Mouse (Mus musculus) stomach, postnatal 0 days (tissue): ENCODE results near the gene Arf1. TPM values are rescaled to one million over a fixed set of nuclear protein-coding genes. Genes with fewer than 3 reads are reported as not detected.

Experiments
- ATAC-seq: fragments of 200-750 bp; cut with Nextera tagmentation; 2 replicates; pipeline ENCODE4 v1.8.0; 2017; ENCODE audit not compliant: low FRiP score, low TSS enrichment
- DNase-seq: peaks from one replicate; pipeline ENCODE4 v3.0.0-alpha.2; 2016; ENCODE audit warnings: low spot score
- H3K27ac ChIP-seq: fragments of 300-500 bp; sonication (generic); replicated peaks from 2 replicates; pipeline ENCODE4 v1.5.1; 2014; ENCODE audit warnings: mild to moderate bottlenecking, control low read depth
- H3K27me3 ChIP-seq: fragments of 300-500 bp; sonication (generic); 2 replicates; pipeline ENCODE4 v1.6.1; 2014; ENCODE audit warnings: low read length; ENCODE audit not compliant: control insufficient read depth, insufficient read depth
- H3K36me3 ChIP-seq: fragments of 300-500 bp; sonication (generic); 2 replicates; pipeline ENCODE4 v1.6.1; 2014; ENCODE audit warnings: low read length, mixed read lengths; ENCODE audit not compliant: control insufficient read depth, insufficient read depth
- H3K4me1 ChIP-seq: fragments of 300-500 bp; sonication (generic); replicated peaks from 2 replicates; pipeline ENCODE4 v1.6.1; 2014; ENCODE audit warnings: antibody characterized with exemption; ENCODE audit not compliant: control insufficient read depth, insufficient read depth
- H3K4me2 ChIP-seq: fragments of 300-500 bp; sonication (generic); replicated peaks from 2 replicates; pipeline ENCODE4 v1.6.1; 2014; ENCODE audit warnings: low read depth, mild to moderate bottlenecking, control low read depth, moderate library complexity
- H3K4me3 ChIP-seq: fragments of 300-500 bp; sonication (generic); 2 replicates; pipeline ENCODE4 v1.5.1; 2014; ENCODE audit warnings: low read depth, low read length, control low read depth
- H3K9ac ChIP-seq: fragments of 300-500 bp; sonication (generic); 2 replicates; pipeline ENCODE4 v1.6.1; 2014; ENCODE audit warnings: mild to moderate bottlenecking, low read length, control low read depth, mixed read lengths
- H3K9me3 ChIP-seq: fragments of 300-500 bp; sonication (generic); 2 replicates; pipeline ENCODE4 v1.6.1; 2016; ENCODE audit warnings: low read length; ENCODE audit not compliant: control insufficient read depth
- CTCF ChIP-seq: IDR thresholded peaks from 2 replicates; pipeline ENCODE4 v1.5.1; 2016; ENCODE audit warnings: antibody characterized with exemption, low read depth, mild to moderate bottlenecking, moderate library complexity
- EP300 ChIP-seq: optimal IDR thresholded peaks from 2 replicates; pipeline ENCODE3; 2016; ENCODE audit warnings: antibody characterized with exemption
- WGBS: fragments of 180-500 bp; shearing (Covaris S2); extraction: QIAGEN DNeasy Blood & Tissue Kit; methylation state at CpG from one replicate; pipeline ENCODE4 v1.1.7; 2014; 5-methylcytosine and 5-hydroxymethylcytosine counted together
- polyA plus RNA-seq: library from polyadenylated mRNA; unstranded; fragments of >200 nt; fragmentation: Nextera tagmentation; extraction: Ambion mirVana; gene quantifications from 2 replicates; pipeline ENCODE4 v1.2.1, GENCODE M21; 2015

Arf1 gene
- polyA plus RNA-seq, 1 experiment from 2014 or later = 549 TPM

- DNase-seq (no peak), ATAC-seq (no peak)
- Histone ChIP-seq H3K36me3 (no peaks in the 10 kb centered on the region), H3K27ac (peak overlapping the region; percentile 35; the same call in 1 of the 2 replicates), H3K4me3 (no peak overlapping the region), H3K27me3 (no peaks in the 10 kb centered on the region), H3K9ac (no peak overlapping the region), H3K4me1 (0 out of 2 replicates have a peak, but pooled peaks cover 3% of the 10 kb centered on the region), H3K4me2 (no peak overlapping the region), H3K9me3 (no peaks in the 10 kb centered on the region)
- WGBS = 55% methylated on average over 2 of the region's 2 CpGs
- TF ChIP-seq CTCF (no peak), EP300 (no peak)
Measured at GRCm38 (mm10) chr11:59165616-59166241, 62.3 kb downstream of the Arf1 start.

GRCm38 (mm10) chr11:59164384-59164783 is 63.7 kb downstream of the Arf1 start:
- 0 out of 2 replicates have a peak, but pooled peaks cover 3% of the 10 kb centered on the region for H3K4me1 ChIP-seq
- 80% methylated on average over 9 of the region's 9 CpGs for WGBS
- peak overlapping the region; percentile 99 for H3K27ac ChIP-seq
- no peak overlapping the region for H3K9ac ChIP-seq
- H3K4me3 ChIP-seq = no peak overlapping the region
- H3K36me3 ChIP-seq = no peaks in the 10 kb centered on the region
- H3K4me2 ChIP-seq = no peak overlapping the region
- no peaks in the 10 kb centered on the region for H3K27me3 ChIP-seq
- DNase-seq = no peak
- no peak for ATAC-seq
- TF ChIP-seq CTCF = no peak
- TF ChIP-seq EP300 = no peak
- no peaks in the 10 kb centered on the region for H3K9me3 ChIP-seq

DNA sequence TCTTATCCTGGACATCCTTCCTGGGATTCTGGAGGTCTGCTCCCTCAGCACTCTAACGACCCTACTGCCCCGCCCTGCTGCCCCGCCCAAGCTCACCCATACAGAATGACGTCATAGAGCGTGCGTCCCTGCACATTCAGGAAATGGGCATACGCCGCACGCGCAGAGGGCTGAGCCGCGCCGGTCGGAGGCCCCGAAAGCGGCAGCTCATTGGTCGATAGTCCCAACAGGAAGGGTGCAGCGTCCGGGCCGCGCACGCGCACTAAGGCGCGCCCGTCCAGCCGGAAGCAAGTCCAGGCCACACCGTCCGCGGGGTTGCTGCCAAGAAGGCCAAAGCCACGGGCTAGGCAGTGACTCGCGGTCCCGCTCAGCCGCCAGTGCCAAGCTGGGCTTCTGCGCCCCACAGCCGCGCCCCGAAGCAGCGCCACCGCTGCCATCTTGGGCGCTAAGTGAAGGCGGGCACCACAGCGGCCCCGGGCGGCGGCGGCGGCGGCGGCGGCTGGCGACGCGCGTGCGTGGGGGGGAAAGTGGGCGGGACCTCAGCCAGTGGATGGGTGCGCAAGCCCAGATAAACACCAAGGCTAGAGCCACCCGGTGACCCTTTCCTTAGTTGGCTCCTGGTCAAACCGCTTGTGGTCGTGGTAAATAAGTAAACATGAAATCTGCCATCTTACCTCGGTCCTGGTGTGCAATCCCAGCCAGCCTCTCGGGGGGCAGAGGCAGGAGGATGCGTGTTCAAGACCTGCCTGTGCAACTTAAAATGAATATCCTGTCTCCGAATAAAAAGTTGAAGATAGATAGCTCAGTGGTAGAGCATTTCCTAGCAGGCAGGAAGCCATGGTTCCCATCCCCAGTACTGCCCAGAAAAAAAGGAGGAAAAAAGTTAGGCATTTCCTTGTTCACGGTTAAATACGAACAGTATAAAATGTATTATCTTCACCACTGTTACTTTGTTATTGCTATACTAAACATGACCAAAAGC is 64.5 kb downstream of the Arf1 start, which contains the start of gene Iba57:
Gene Iba57, minus strand, starts transcription at position 485 of the 982 bp plus-strand sequence.
- Histone ChIP-seq H3K27ac (peak within 1 kb of the TSS; percentile 99), H3K4me2 (peak within 1 kb of the TSS; percentile 63), H3K27me3 (no peaks in the 10 kb centered on the region), H3K36me3 (peaks cover under 1% of the 10 kb centered on the region; the same call in 1 of the 2 replicates), H3K9me3 (no peaks in the 10 kb centered on the region), H3K4me3 (peak within 1 kb of the TSS; percentile 63), H3K4me1 (0 out of 2 replicates have a peak, but pooled peaks cover 3% of the 10 kb centered on the region), H3K9ac (peak within 1 kb of the TSS; percentile 89)
- ATAC-seq (peak; percentile 98), DNase-seq (peak; percentile 98)
- TF ChIP-seq CTCF (peak; percentile 51; the same call in 1 of the 2 replicates), EP300 (no peak)
- WGBS = 2% methylated on average over 59 of the region's 68 CpGs

- no peak for TF ChIP-seq EP300
- TF ChIP-seq CTCF = no peak
- ATAC-seq = peak; percentile 1; the same call in 1 of the 2 replicates
- Histone ChIP-seq H3K9ac (peak overlapping the region; percentile 56), H3K9me3 (no peaks in the 10 kb centered on the region), H3K4me2 (peak overlapping the region; percentile 63), H3K27me3 (no peaks in the 10 kb centered on the region), H3K27ac (peak overlapping the region; percentile 99), H3K36me3 (peaks cover 8% of the 10 kb centered on the region; the same call in 1 of the 2 replicates), H3K4me3 (peak overlapping the region; percentile 63), H3K4me1 (0 out of 2 replicates have a peak, but pooled peaks cover 3% of the 10 kb centered on the region)
- peak; percentile 22 for DNase-seq
- WGBS = 48% methylated on average over 9 of the region's 9 CpGs
Measured at GRCm38 (mm10) chr11:59162443-59163254, 65.4 kb downstream of the Arf1 start.

Other genes starting within 250 kb of the Arf1 start
- gene Obscn, start 91.9 kb downstream of the Arf1 start, polyA plus RNA-seq = 0.24 and 0.28 TPM in 2 replicates
- gene Iba57, start 64.5 kb downstream of the Arf1 start, polyA plus RNA-seq = 5.5 and 5.9 TPM in 2 replicates
- gene Gjc2, start 45.1 kb downstream of the Arf1 start, polyA plus RNA-seq = 2.1 and 2.4 TPM in 2 replicates
- 176 and 182 TPM in 2 replicates for gene Guk1, start 36.1 kb downstream of the Arf1 start, polyA plus RNA-seq
- gene Mrpl55, start 25.8 kb downstream of the Arf1 start, polyA plus RNA-seq = 90.3 and 90.9 TPM in 2 replicates
- gene 2310033P09Rik, start 19.9 kb downstream of the Arf1 start, polyA plus RNA-seq = 21.3 and 21.5 TPM in 2 replicates
- gene Wnt3a, start 62.5 kb upstream of the Arf1 start, polyA plus RNA-seq = 2.0 and 2.5 TPM in 2 replicates
- 2.3 and 2.8 TPM in 2 replicates for gene Wnt9a, start 78.7 kb upstream of the Arf1 start, polyA plus RNA-seq
- gene Prss38, start 147.4 kb upstream of the Arf1 start, polyA plus RNA-seq = 0.07 TPM in 1 of 2 replicates, not detected in the other
- 5.4 and 5.5 TPM in 2 replicates for gene Jmjd4, start 221.8 kb upstream of the Arf1 start, polyA plus RNA-seq
- 50.6 and 51.9 TPM in 2 replicates for gene Snap47, start 222.9 kb upstream of the Arf1 start, polyA plus RNA-seq
- gene Zfp867, start 244.2 kb upstream of the Arf1 start, polyA plus RNA-seq = 3.4 and 3.8 TPM in 2 replicates